Mouse (Mus musculus) kidney, embryonic 16.5 days (tissue): ENCODE measurements around the gene Itgb7. TPM values are rescaled to one million over a fixed set of nuclear protein-coding genes. Genes with fewer than 3 reads are reported as not detected.

Experiments
- ATAC-seq: fragments of 200-750 bp; cut with Nextera tagmentation; 2 replicates; pipeline ENCODE4 v1.8.0; 2017; ENCODE audit warnings: moderate TSS enrichment; ENCODE audit not compliant: low FRiP score, low TSS enrichment
- H3K27ac ChIP-seq: fragments of 300-500 bp; sonication (generic); 2 replicates; pipeline ENCODE4 v1.5.1; 2014; ENCODE audit warnings: low read length
- H3K27me3 ChIP-seq: fragments of 300-500 bp; sonication (generic); 2 replicates; pipeline ENCODE4 v1.6.1; 2014; ENCODE audit warnings: low read length, control low read depth, mixed read lengths; ENCODE audit not compliant: insufficient read depth
- H3K36me3 ChIP-seq: fragments of 300-500 bp; sonication (generic); 2 replicates; pipeline ENCODE4 v1.6.1; 2014; ENCODE audit warnings: low read length, control low read depth, mixed read lengths; ENCODE audit not compliant: insufficient read depth
- H3K4me1 ChIP-seq: fragments of 300-500 bp; sonication (generic); 2 replicates; pipeline ENCODE4 v1.6.1; 2014; ENCODE audit warnings: low read length, control low read depth, mixed read lengths; ENCODE audit not compliant: insufficient read depth
- H3K4me2 ChIP-seq: fragments of 300-500 bp; sonication (generic); replicated peaks from 2 replicates; pipeline ENCODE4 v1.6.1; 2014; ENCODE audit warnings: low read depth, low read length
- H3K4me3 ChIP-seq: fragments of 300-500 bp; sonication (generic); 2 replicates; pipeline ENCODE4 v1.5.1; 2014; ENCODE audit warnings: mild to moderate bottlenecking, low read length
- H3K9ac ChIP-seq: fragments of 300-500 bp; sonication (generic); replicated peaks from 2 replicates; pipeline ENCODE4 v1.6.1; 2014; ENCODE audit warnings: low read length
- H3K9me3 ChIP-seq: fragments of 300-500 bp; sonication (generic); 2 replicates; pipeline ENCODE4 v1.6.1; 2016; ENCODE audit warnings: low read length, control low read depth
- WGBS: fragments of 180-500 bp; shearing (Covaris S2); extraction: QIAGEN DNeasy Blood & Tissue Kit; methylation state at CpG from one replicate; pipeline ENCODE4 v1.1.7; 2014; 5-methylcytosine and 5-hydroxymethylcytosine counted together
- polyA plus RNA-seq: library from polyadenylated mRNA; unstranded; fragments of >200 nt; fragmentation: Nextera tagmentation; extraction: Ambion mirVana; gene quantifications from 2 replicates; pipeline ENCODE4 v1.2.1, GENCODE M21; 2015

Itgb7 gene
- polyA plus RNA-seq, 1 experiment from 2014 or later = 1.4 TPM

DNA sequence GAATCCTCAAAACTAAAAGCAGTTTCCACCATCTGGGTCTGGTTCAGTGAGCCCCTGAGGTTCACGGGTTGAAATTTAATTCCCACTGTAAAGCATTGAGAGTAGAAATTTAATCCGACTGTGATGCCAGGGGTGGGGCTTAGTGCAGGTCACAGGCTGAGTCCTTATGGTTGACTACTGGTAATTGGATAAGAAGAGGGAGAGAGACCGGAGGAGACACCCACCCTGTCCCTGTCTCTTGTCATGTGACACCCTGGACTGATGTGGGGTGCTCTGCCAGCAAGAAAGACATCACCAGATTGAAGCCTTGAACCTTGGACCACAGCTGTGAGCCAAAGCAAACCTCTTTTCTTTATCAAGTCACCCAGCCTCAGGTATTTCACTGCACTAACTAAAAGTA, 48.7 kb downstream of the Itgb7 start:
- Histone ChIP-seq H3K9ac (no peak overlapping the region), H3K4me3 (no peak overlapping the region), H3K27ac (peak overlapping the region; percentile 68), H3K4me2 (no peak overlapping the region), H3K9me3 (no peaks in the 10 kb centered on the region), H3K4me1 (0 out of 2 replicates have a peak, but pooled peaks cover 3% of the 10 kb centered on the region), H3K36me3 (peaks cover 13% of the 10 kb centered on the region), H3K27me3 (no peaks in the 10 kb centered on the region)
- 46% methylated on average over 3 of the region's 3 CpGs for WGBS
- peak; percentile 84 for ATAC-seq

DNA sequence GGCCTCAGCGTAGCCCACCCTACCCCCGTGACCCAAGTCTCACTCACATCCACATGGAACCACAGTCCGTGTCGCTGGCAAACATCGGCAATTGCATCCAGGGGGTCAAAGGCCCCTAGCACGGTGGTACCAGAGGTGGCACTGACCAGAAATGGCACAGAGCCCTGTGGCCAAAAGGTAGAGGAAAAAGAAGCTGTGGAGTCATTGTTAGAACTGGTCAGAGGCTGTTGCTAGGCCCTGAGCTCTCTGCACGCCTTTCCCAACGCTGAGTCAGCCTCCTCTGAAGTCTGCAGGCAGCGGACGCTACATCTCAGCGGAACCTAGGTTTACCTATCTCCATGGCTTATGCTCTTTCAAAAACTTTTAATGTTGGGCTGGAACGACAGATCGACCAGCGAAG, 51.8 kb downstream of the Itgb7 start:
- Histone ChIP-seq H3K4me1 (0 out of 2 replicates have a peak, but pooled peaks cover 3% of the 10 kb centered on the region), H3K4me3 (no peak overlapping the region)
- WGBS = 86% methylated on average over 14 of the region's 14 CpGs

DNA sequence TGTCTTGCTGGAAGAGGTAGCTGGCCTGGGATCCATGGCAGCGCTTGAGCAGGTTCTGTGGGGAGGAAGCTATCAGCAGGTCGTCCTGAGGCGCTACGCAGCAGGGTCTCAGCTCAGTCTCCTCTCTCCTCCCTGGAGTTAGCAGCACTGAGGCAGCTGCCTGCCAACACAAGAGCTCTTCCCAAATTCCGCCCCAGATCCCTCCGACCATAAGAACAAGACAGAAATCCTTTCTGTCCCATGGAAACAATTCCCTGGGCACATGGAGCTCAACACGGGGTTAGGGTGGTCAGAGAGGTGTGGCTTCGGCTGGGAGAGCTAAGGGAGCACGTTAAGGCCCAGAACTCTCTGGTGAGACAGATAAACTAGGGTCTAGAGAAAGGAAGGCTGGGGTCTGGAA, 52.6 kb downstream of the Itgb7 start:
- Histone ChIP-seq H3K4me3 (no peak overlapping the region), H3K4me2 (no peak overlapping the region), H3K27me3 (no peaks in the 10 kb centered on the region), H3K36me3 (peaks cover 7% of the 10 kb centered on the region), H3K9ac (no peak overlapping the region), H3K4me1 (0 out of 2 replicates have a peak, but pooled peaks cover 3% of the 10 kb centered on the region), H3K9me3 (no peaks in the 10 kb centered on the region), H3K27ac (no peak overlapping the region)
- ATAC-seq = no peak
- 82% methylated on average over 9 of the region's 9 CpGs for WGBS

More for the DNA sequence above, 51.8 kb downstream of the Itgb7 start:
- Histone ChIP-seq H3K36me3 (peaks cover 14% of the 10 kb centered on the region), H3K9ac (no peak overlapping the region), H3K27me3 (no peaks in the 10 kb centered on the region), H3K27ac (peak overlapping the region; percentile 11; the same call in 1 of the 2 replicates), H3K9me3 (no peaks in the 10 kb centered on the region), H3K4me2 (no peak overlapping the region)
- ATAC-seq = no peak

DNA sequence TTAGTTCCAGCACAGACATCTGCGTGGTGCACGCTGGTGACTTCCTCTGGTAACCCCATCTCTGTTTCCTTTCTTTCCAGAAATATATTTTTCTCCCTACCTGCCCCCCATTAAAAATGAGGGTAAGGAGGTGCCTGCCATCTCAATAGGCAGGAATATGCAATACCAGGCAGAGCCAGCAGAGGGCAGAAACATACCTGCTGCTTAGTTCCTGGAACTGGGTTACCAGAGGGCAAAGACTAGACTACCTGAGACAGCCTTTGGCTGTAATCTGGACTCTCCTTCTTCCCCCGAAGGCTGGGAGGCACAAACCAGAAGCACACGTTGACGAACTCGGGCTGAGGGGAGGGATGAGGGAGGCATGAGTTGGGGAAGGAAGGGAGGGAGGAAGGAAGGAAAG, 53.5 kb downstream of the Itgb7 start:
- H3K4me1 ChIP-seq = 0 out of 2 replicates have a peak, but pooled peaks cover 3% of the 10 kb centered on the region
- H3K9ac ChIP-seq = no peak overlapping the region
- H3K27me3 ChIP-seq = no peaks in the 10 kb centered on the region
- ATAC-seq = 0 out of 2 replicates have a peak, but pooled peaks have one; percentile 40
- WGBS = 13% methylated on average over 6 of the region's 6 CpGs
- no peak overlapping the region for H3K27ac ChIP-seq
- no peak overlapping the region for H3K4me2 ChIP-seq
- no peaks in the 10 kb centered on the region for H3K9me3 ChIP-seq
- H3K36me3 ChIP-seq = peaks cover 5% of the 10 kb centered on the region
- H3K4me3 ChIP-seq = no peak overlapping the region

DNA sequence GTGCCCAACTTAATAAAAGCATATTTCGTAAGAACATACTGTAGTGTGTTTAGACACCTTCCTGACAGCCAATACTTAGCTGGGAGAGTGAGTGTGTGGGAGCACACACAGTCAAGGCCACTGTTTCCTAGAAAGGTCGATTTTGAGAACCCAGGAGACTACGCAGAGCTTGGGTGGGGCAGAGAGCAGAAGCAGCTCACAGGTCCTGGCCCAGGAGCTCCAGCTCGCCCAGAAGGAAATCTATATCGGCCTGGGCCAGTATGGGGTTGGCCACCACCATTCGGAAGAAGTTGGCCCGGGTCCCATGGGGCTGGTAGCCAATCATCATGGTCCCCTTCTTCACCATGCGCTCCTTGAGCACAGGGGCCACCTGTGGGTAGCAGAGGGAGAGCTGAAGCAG, 54.3 kb downstream of the Itgb7 start:
- Histone ChIP-seq H3K36me3 (peaks cover 5% of the 10 kb centered on the region), H3K27ac (no peak overlapping the region), H3K9ac (no peak overlapping the region), H3K27me3 (no peaks in the 10 kb centered on the region), H3K4me3 (no peak overlapping the region), H3K4me1 (no peaks in the 10 kb centered on the region), H3K4me2 (no peak overlapping the region), H3K9me3 (no peaks in the 10 kb centered on the region)
- ATAC-seq = no peak
- WGBS = 84% methylated on average over 8 of the region's 8 CpGs

DNA sequence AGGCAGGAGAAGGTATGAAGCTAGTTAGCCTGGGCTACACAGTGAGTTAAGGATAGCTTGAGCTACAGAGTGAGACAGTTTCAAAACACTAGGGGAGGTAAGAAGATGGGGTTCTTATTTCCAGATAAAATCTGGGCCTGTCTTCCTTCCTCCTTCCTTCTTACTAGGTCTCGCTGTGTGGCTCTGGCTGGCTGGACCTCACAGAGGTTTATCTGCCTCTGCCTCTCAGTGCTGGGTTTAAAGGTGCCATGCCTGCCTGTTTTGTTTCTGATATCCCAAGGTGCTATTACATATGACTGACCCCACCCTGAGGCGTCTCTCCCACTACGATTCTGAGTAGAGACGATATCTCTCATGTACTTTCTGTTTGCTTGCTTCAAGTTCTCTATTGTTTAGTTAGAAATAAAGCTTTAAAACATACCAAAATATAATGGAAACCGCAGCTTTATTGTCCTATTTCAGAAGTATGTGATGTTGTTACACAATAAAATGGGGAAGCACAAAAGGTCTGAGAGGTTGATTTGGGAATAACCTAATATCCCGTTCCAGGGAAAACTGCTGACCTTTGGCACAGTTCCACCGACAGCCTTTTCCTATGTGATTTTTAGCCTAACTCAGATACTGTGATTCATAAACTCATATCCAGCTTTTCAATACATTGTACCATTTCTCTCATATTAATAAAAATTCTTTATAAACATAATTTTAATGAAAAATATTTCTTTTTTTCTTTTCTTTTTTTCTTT, 55.0 kb downstream of the Itgb7 start:
- 81% methylated on average over 7 of the region's 7 CpGs for WGBS
- Histone ChIP-seq H3K27me3 (no peaks in the 10 kb centered on the region), H3K36me3 (peaks cover 5% of the 10 kb centered on the region), H3K27ac (no peak overlapping the region), H3K9me3 (no peaks in the 10 kb centered on the region), H3K4me3 (no peak overlapping the region), H3K4me1 (no peaks in the 10 kb centered on the region), H3K9ac (no peak overlapping the region), H3K4me2 (no peak overlapping the region)
- ATAC-seq = no peak

DNA sequence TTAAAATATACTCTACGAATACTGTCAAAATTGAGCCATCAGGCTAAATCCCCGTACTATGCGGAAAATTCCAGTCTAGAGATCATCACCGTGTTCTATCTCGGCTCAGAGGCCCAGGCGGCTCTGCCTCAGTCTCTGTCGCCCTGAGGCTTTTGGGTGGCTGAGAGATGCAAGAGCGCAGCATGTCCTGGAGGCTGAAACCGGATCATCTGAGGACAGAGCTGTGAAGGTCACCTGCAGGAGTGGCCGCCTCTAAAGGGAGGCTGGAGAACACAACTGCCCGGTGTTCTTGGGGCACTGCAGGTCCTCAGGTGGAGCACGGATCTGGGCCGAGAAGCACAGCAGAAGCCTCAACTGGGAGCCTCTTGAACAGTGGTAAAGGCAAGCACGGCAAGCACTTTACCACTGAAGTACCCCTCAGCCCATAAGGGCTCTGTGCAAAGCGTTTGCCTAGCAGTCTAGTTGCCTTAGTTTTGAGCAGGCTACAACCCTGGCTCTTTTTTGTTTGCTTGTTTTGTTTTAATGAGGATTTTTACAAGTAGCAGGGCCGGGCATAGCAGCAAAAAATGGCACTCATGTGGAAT, 55.9 kb downstream of the Itgb7 start:
- no peak overlapping the region for H3K9ac ChIP-seq
- no peak overlapping the region for H3K27ac ChIP-seq
- no peak overlapping the region for H3K4me2 ChIP-seq
- ATAC-seq = no peak
- no peaks in the 10 kb centered on the region for H3K9me3 ChIP-seq
- 80% methylated on average over 16 of the region's 16 CpGs for WGBS
- no peak overlapping the region for H3K4me3 ChIP-seq
- peaks cover 5% of the 10 kb centered on the region for H3K36me3 ChIP-seq
- no peaks in the 10 kb centered on the region for H3K27me3 ChIP-seq
- H3K4me1 ChIP-seq = no peaks in the 10 kb centered on the region

DNA sequence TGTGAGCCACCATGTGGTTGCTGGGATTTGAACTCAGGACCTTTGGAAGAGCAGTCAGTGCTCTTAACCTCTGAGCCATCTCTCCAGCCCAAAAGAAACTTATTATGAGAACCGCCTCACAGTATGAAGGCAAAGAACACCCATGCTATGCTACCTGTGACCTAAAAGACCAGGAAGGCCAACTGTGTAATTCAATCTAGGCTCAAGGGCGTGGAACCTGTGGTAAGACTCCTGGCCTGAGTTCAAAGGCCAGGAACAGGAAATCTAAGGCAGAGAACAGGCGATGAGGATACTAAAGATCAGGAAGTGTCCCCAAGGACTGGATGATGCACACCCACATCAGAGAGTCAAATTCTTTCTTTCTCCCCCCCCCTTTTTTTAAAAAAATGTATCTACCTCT, 58.2 kb downstream of the Itgb7 start:
- peaks cover 8% of the 10 kb centered on the region for H3K4me1 ChIP-seq
- WGBS = 66% methylated on average over 3 of the region's 3 CpGs
- no peak overlapping the region for H3K4me2 ChIP-seq
- H3K27ac ChIP-seq = no peak overlapping the region
- no peak overlapping the region for H3K4me3 ChIP-seq
- peaks cover 5% of the 10 kb centered on the region for H3K36me3 ChIP-seq
- H3K27me3 ChIP-seq = no peaks in the 10 kb centered on the region
- no peak overlapping the region for H3K9ac ChIP-seq
- no peaks in the 10 kb centered on the region for H3K9me3 ChIP-seq
- ATAC-seq = no peak

DNA sequence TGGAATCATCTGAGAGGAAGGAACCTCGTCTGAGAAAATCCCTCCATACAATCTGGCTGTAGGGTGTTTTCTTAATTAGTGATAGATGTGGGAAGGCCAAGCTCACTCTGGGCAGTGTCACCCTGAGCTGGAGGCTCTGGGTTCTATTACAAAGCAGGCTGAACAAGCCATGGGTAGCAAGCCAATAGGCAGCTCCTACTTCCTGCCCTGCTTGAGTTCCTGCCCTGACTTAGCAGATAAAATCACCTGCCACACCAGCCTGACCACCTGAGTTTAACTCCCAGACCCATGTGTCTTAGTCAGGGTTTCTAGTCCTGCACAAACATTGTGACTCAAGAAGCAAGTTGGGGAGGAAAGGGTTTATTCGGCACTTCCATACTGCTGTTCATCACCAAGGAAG, 62.7 kb downstream of the Itgb7 start:
- H3K4me2 ChIP-seq = no peak overlapping the region
- no peak overlapping the region for H3K4me3 ChIP-seq
- 0 out of 2 replicates have a peak, but pooled peaks have one; percentile 54 for ATAC-seq
- H3K27ac ChIP-seq = no peak overlapping the region; the same call in 1 of the 2 replicates
- no peak overlapping the region for H3K9ac ChIP-seq
- H3K9me3 ChIP-seq = no peaks in the 10 kb centered on the region
- 25% methylated on average over 2 of the region's 2 CpGs for WGBS
- H3K27me3 ChIP-seq = no peaks in the 10 kb centered on the region
- H3K4me1 ChIP-seq = peaks cover 30% of the 10 kb centered on the region
- H3K36me3 ChIP-seq = no peaks in the 10 kb centered on the region

DNA sequence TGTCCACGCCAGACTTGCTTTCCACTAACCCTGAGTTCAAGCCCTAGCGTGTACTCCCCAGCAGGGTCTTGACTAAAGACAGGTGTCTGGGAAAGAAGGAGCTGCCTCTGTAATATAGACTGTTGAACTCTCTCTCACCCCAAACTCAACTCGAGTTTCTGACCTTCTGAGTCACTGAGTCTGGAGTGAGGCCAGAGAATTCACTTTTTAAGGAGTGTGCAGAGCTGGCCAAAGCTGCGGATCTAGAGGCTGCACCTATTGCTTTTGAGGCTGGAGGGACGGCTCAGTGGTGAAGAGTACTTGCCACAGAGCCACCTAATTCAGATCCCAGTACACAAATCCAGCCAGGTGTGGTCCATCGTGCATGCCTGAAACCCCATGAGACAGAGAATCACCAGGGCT, 64.1 kb downstream of the Itgb7 start:
- Histone ChIP-seq H3K4me1 (peaks cover 30% of the 10 kb centered on the region), H3K4me2 (no peak overlapping the region), H3K36me3 (no peaks in the 10 kb centered on the region), H3K4me3 (no peak overlapping the region), H3K9me3 (no peaks in the 10 kb centered on the region), H3K9ac (no peak overlapping the region), H3K27me3 (no peaks in the 10 kb centered on the region), H3K27ac (peak overlapping the region; percentile 54; the same call in 1 of the 2 replicates)
- ATAC-seq = peak; percentile 83
- 13% methylated on average over 6 of the region's 6 CpGs for WGBS
